Mouse (Mus musculus): Measurements from ENCODE around the gene Ier3.
A peak's percentile ranks its signal among the peaks of the same experiment; 100 is the strongest.

The Ier3 gene

DNA sequence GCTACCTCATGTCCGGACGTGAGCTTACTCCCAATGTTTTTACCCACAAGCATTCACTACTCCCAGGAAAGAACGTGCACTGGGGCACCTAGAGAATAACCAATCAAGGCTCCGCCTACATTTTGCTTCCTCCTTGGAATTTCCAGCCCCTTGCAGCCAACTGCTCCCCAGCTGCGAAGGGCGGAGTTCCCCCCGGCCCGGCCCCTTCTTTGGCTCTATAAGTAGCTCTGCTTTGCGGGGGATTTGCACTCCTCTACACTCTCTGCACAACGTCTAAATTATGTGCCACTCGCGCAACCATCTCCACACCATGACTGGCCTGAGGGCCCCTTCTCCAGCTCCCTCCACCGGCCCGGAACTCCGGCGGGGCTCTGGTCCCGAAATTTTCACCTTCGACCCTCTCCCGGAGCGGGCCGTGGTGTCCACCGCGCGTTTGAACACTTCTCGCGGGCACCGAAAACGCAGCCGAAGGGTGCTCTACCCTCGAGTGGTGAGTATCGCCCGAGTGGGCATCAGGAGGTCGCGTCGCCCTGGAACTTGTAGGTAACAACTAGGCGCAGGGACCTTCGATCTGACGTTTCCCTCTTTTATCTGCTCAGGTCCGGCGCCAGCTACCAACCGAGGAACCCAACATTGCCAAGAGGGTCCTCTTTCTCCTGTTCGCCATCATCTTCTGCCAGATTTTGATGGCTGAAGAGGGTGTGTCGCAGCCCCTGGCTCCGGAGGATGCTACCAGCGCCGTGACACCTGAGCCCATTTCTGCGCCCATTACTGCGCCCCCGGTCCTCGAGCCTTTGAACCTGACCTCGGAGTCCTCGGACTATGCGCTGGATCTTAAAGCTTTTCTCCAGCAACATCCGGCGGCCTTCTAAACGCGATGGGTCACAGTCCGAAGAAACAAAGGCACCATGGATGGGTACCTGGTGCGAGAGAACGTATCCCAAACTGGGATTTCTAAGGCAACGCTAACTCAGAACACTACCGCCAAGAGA is at the start of gene Ier3:
Gene Ier3 (plus strand): TSS at position 246 of the 992 bp plus-strand sequence.
- peak in 1 of 2 experiments; percentile 69 for DNase-seq (ENCODE audit: low spot score in 2 of 2)

DNA sequence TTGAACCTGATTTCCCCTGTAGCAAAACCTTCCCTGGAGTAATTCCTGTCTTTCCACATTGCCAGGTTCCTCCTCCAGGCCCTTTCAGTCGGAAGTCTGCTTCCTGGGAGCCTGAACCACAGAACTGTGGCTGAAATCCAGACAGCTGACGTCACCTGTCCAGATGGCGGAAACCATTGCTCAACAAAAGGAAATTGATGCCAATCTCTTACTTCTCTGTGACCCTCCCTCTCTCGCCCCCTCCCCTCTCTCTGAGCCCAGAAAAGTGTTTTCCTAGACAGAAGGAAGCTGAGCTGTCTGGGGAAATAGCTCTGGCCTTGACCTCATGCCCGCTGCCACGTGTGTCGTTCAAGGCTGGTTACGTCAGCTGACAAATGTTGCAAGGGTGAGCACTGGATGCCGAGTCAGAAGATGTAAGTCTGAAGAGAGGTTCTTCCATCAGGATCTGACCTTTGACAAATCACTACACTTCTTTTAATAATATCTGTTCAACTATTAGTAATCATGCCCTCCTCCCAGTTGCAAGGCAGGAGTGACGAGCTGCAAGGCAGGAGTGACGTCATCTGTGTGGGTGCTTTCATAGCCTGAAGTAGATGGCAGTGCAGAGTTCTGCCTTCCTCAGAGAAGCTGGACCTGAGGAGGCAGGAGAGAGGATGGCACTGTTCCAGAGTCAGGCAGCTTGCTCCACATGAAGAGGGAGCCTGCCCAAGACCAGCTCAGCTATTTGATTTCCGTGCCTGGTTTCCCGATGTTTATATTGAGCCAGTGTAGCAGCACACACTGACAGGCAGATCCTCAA is 44.5 kb upstream of the Ier3 start:
- DNase-seq (ENCODE audit: low spot score in 2 of 2), result peak; percentile 55 to 84

- no peak for DNase-seq (ENCODE audit: low spot score in 2 of 2)
Observed at GRCm38 (mm10) chr17:35778965-35779364, 42.5 kb upstream of the Ier3 start.

GRCm38 (mm10) chr17:35779466-35780205 is 41.8 kb upstream of the Ier3 start:
- no peak for DNase-seq (ENCODE audit: low spot score in 2 of 2)

DNA sequence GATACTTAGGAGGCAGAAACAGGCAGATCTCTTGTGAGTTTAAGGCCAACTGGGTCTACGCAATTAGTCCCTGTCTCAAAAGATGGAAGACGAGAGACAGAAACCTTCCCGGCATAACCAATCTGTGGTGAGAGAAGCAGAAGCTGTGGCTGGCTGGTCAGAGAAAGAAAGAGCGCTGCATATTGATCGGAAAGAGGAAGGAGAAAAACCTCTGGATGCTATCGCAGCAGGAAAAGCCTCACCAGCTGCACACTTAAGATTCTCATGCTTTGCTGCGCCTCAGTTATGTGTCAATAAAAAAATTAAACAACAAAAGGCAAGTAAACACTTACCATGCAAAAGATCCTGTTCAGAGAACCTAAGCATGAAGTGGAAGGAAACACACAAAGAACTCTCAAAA is 41.1 kb upstream of the Ier3 start:
- DNase-seq (ENCODE audit: low spot score in 2 of 2), result no peak

DNA sequence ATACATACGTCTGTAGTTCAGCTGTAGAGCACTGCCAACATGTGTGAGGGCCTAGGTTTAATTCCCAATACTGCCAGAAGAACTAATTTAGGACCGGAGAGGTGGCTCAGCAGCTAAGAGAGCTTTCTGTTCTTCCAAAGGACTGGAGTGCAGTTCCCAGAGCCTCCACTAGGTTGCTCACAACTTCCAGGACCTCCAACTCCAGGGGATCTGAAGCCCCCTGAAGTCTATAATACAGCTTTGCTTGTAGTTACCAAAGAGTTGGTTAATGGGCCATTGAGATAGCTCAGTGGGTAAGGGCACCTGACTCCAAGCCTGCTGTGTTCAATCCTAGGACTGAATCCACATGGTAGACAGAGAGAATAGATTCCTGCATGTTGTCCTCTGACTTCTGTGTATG is 39.1 kb upstream of the Ier3 start:
- DNase-seq (ENCODE audit: low spot score in 2 of 2), result no peak

DNA sequence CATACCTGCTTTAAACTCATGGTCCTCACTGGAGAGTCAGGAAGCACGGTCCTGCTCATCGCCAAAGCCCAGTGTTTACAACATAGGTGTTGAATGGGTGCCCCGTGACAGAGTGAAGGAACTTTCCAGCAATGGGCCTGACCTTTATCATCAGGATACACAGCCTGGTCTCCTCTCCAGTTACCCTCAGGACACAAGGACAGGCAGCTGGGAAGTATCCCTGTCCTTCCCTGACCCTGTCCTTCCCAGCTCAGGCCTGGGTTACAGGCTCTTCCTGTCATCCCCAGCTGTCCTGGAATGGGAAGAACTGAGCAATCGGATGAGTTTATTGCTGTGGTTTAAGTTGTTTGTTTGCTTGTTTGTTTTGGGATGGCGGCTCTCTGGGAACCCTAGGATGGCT is 38.6 kb upstream of the Ier3 start:
- no peak for DNase-seq (ENCODE audit: low spot score in 2 of 2)

DNA sequence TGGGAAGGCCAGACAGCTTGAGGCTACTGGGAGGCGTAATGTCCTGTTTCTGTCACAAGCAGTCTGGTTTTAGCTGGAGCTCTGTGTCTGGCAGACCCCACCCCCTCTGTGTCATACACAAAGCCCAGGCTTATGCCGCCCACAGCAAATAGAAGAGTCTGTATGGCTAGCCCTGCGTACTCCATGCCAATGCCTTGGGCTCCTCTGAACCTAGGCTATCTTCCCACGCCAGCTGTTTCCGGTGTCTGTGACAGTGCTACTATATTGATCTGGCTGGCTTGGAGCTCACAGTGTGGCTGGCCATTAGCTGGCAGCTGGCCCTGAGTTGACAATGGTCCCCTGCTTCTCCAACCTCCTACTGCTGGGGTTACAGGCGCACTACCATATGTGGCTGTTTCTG is 37.5 kb upstream of the Ier3 start:
- peak in 1 of 2 experiments; percentile 22 for DNase-seq (ENCODE audit: low spot score in 2 of 2)

DNA sequence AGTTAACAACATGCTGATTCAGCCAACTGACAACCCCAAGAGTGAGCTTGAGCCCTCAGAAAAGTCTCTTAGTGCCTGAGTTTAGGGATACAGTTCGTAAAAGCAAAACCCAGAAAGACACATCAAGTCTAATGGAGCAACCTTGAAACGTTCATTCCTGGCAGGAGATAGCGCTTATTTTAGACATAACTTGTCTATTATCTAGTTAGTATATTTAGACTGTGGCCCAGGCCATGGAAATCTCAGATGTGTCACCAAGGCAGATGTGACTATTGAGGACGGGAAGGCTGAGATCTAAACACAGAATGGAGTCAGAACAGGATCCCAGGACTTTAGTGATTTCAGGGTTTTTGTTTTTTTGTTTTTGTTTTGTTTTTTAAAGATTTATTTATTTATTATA is 36.3 kb upstream of the Ier3 start:
- no peak for DNase-seq (ENCODE audit: low spot score in 2 of 2)

- DNase-seq (ENCODE audit: low spot score in 2 of 2), result no peak
Observed at GRCm38 (mm10) chr17:35787493-35787892, 34.0 kb upstream of the Ier3 start.

DNA sequence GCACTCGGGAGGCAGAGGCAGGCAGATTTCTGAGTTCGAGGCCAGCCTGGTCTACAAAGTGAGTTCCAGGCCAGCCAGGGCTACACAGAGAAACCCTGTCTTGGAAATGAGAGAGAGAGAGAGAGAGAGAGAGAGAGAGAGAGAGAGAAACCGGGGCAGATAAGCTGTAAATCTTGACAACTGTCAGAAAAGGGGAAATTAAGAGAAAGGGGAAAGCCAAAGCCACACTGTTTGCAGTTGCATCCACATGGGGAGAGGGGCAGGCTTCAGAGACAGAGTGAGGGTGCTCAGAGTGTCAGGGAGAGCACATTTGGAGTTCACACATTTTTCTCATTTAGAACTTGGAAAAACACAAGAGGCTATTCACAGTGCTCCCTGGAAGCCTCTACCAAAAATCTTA is 33.5 kb upstream of the Ier3 start:
- DNase-seq (ENCODE audit: low spot score in 2 of 2), result no peak

- no peak for DNase-seq (ENCODE audit: low spot score in 2 of 2)
Observed at GRCm38 (mm10) chr17:35790933-35791332, 30.6 kb upstream of the Ier3 start.

GRCm38 (mm10) chr17:35792837-35793236 is 28.6 kb upstream of the Ier3 start:
- no peak for DNase-seq (ENCODE audit: low spot score in 2 of 2)

GRCm38 (mm10) chr17:35795099-35795498 is 26.4 kb upstream of the Ier3 start:
- DNase-seq (ENCODE audit: low spot score in 2 of 2), result no peak

DNA sequence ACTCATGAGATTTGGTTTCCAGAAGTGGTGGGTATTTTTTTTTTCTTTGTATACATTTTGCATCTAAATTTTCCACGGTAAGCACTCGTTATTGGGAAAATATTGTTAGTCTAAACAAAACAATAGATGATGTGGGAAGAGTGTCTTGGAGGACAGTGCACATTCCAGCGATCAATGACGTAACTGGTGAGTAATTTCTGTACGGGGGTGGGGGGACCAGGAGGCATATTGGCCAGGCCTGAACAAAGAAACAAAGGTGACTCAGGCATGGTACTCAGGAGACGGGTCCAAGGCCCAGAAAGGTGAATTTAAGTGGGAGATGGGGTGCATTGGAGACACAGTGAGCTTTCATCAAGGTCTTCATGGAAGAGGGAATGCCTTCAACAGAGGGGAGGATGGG is 25.8 kb upstream of the Ier3 start:
- DNase-seq (ENCODE audit: low spot score in 2 of 2), result no peak

GRCm38 (mm10) chr17:35796835-35797234 is 24.6 kb upstream of the Ier3 start:
- DNase-seq (ENCODE audit: low spot score in 2 of 2), result no peak

GRCm38 (mm10) chr17:35800905-35801304 is 20.6 kb upstream of the Ier3 start:
- DNase-seq (ENCODE audit: low spot score in 2 of 2), result no peak

DNA sequence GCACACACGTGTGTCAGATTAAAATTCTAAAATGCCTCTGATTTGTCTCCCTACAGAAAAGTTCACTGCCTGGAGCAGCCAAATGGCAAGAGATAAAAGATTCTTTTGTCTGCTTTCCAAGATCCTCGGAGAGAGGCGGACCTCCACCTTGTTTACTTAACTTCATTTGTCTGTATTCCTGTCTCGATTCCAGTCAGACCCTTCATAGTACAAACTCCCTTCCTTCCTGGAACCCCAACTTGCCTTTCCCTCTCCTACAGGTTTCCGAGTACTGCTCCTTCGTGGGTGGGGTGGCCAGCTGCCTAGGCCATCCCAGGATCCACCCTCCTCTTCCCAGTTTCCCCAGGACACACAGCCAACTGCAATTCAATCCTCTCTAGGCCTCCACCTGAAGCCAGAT is 18.5 kb upstream of the Ier3 start:
- DNase-seq (ENCODE audit: low spot score in 2 of 2), result no peak

GRCm38 (mm10) chr17:35803858-35804399 is 17.6 kb upstream of the Ier3 start:
- DNase-seq (ENCODE audit: low spot score in 2 of 2), result no peak

- DNase-seq (ENCODE audit: low spot score in 2 of 2), result no peak
Observed at GRCm38 (mm10) chr17:35808073-35808472, 13.4 kb upstream of the Ier3 start.

GRCm38 (mm10) chr17:35809395-35809794 is 12.1 kb upstream of the Ier3 start:
- DNase-seq (ENCODE audit: low spot score in 2 of 2), result no peak
